Comparison of ENCODE assay signal across 8 mouse cellular contexts in genomic region chrX:162527240-162527639, GRCm38 (mm10).
DNase-seq lines count a peak whose midpoint lies in the region; ATAC-seq lines count a peak whose summit lies in the region.

No protein-coding gene starts in this region.

- intact Hi-C loops in gastrocnemius, postnatal 14 days (cut with DNase I; ENCODE audit: low total_unique reads): no loop called here

- no peak overlapping the region for H3K4me2 ChIP-seq in kidney, embryonic 15.5 days
- H3K4me2 ChIP-seq in midbrain, embryonic 14.5 days (ENCODE audit: low read length): no peak overlapping the region

- no peaks in the 10 kb centered on the region for H3K4me1 ChIP-seq in kidney, embryonic 15.5 days
- H3K4me1 ChIP-seq in midbrain, embryonic 14.5 days (ENCODE audit: control insufficient read depth, insufficient read depth, low read length): no peaks in the 10 kb centered on the region

- no peaks in the 10 kb centered on the region for H3K9me3 ChIP-seq in kidney, embryonic 15.5 days (replicated peaks)
- no peaks in the 10 kb centered on the region for H3K9me3 ChIP-seq in midbrain, embryonic 14.5 days (ENCODE audit: control insufficient read depth, low read length)

- no peak for ATAC-seq in kidney, embryonic 15.5 days (replicated peaks; ENCODE audit: low FRiP score)
- peak; percentile 40; the same call in 1 of the 2 replicates for ATAC-seq in midbrain, embryonic 14.5 days (ENCODE audit: low FRiP score, low TSS enrichment)
- no peak for ATAC-seq in activated CD4-positive, CD25-positive, alpha-beta regulatory T cell, adult 4 months

- no peak overlapping the region for H3K4me3 ChIP-seq in kidney, embryonic 15.5 days (replicated peaks)
- no peak overlapping the region for H3K4me3 ChIP-seq in midbrain, embryonic 14.5 days (replicated peaks; ENCODE audit: low read depth, low read length)

- H3K9ac ChIP-seq in kidney, embryonic 15.5 days: no peak overlapping the region
- no peak overlapping the region for H3K9ac ChIP-seq in midbrain, embryonic 14.5 days (replicated peaks; ENCODE audit: low read length)

- no peaks in the 10 kb centered on the region for H3K36me3 ChIP-seq in kidney, embryonic 15.5 days
- H3K36me3 ChIP-seq in midbrain, embryonic 14.5 days (ENCODE audit: control insufficient read depth, insufficient read depth, low read length): no peaks in the 10 kb centered on the region

- WGBS in kidney, embryonic 15.5 days: 39% methylated on average over 2 of the region's 2 CpGs
- 34% methylated on average over 2 of the region's 2 CpGs for WGBS in midbrain, embryonic 14.5 days

- H3K27me3 ChIP-seq in kidney, embryonic 15.5 days: peaks cover 44% of the 10 kb centered on the region
- H3K27me3 ChIP-seq in midbrain, embryonic 14.5 days (ENCODE audit: control insufficient read depth, insufficient read depth, low read length): 0 out of 2 replicates have a peak, but pooled peaks cover 6% of the 10 kb centered on the region

- H3K27ac ChIP-seq in kidney, embryonic 15.5 days: no peak overlapping the region
- H3K27ac ChIP-seq in midbrain, embryonic 14.5 days (replicated peaks; ENCODE audit: low read depth, low read length): no peak overlapping the region

- peak; percentile 44 for DNase-seq in kidney, adult 18-20 months
- peak; percentile 38 for DNase-seq in MN1 (ENCODE audit: low spot score)
- DNase-seq in cerebellum, adult 18-20 months: peak; percentile 69 to 71
- DNase-seq in gastrocnemius, postnatal 14 days: peak; percentile 45
- peak; percentile 22 for DNase-seq in left cerebral cortex, adult 11 months (ENCODE audit: low spot score)
- peak; percentile 83 for DNase-seq in midbrain, embryonic 14.5 days

Comparison
In these comparisons a context has a peak if more than half of its experiments do, and no peak if none do; other contexts are left out.
1. DNase-seq: peak in every context shown above with its lines; median percentile 83 in midbrain, embryonic 14.5 days; 70 in cerebellum, adult 18-20 months; 45 in gastrocnemius, postnatal 14 days; 44 in kidney, adult 18-20 months; 38 in MN1; 22 in left cerebral cortex, adult 11 months.